Mouse (Mus musculus) megakaryocyte progenitor cell, adult 5-6 weeks (primary cell): ENCODE measurements at regions not wholly inside any gene's neighbourhood (a gene's known extent, or its start where the extent isn't known, plus 50 kb on each side); places are given as distances from the start of the nearest gene placed in this dataset.

Experiments
- ATAC-seq: replicated peaks from 2 replicates; pipeline ENCODE4 v1.8.0; 2016; ENCODE audit warnings: mild to moderate bottlenecking, moderate TSS enrichment, inconsistent platforms; ENCODE audit not compliant: poor library complexity

- no peak for ATAC-seq
Measured at GRCm38 (mm10) chr3:54103098-54103497, 52.7 kb upstream of the Trpc4 start.

GRCm38 (mm10) chr3:54083634-54084033, 72.2 kb upstream of the Trpc4 start:
- ATAC-seq = no peak

GRCm38 (mm10) chr3:54076461-54076860, 79.4 kb upstream of the Trpc4 start:
- no peak for ATAC-seq

GRCm38 (mm10) chr3:54060653-54061052, 95.2 kb upstream of the Trpc4 start:
- ATAC-seq = no peak

GRCm38 (mm10) chr3:54054376-54054775, 101.5 kb upstream of the Trpc4 start:
- ATAC-seq = no peak

- ATAC-seq = no peak
Measured at GRCm38 (mm10) chr3:54049370-54049769, 106.5 kb upstream of the Trpc4 start.

- no peak for ATAC-seq
Measured at GRCm38 (mm10) chr3:54048091-54048670, 107.7 kb upstream of the Trpc4 start.

GRCm38 (mm10) chr3:54027365-54027764, 128.5 kb upstream of the Trpc4 start:
- ATAC-seq = no peak

- ATAC-seq = no peak
Measured at GRCm38 (mm10) chr3:54020196-54020595, 135.6 kb upstream of the Trpc4 start.

- no peak for ATAC-seq
Measured at GRCm38 (mm10) chr3:54017943-54018649, 137.7 kb upstream of the Trpc4 start.

GRCm38 (mm10) chr3:54016877-54017276, 139.0 kb upstream of the Trpc4 start:
- ATAC-seq = no peak

- ATAC-seq = no peak
Measured at GRCm38 (mm10) chr3:54011016-54011415, 144.8 kb upstream of the Trpc4 start.

- no peak for ATAC-seq
Measured at GRCm38 (mm10) chr3:53992993-53993392, 129.4 kb upstream of the Ufm1 start.

- ATAC-seq = peak; percentile 61
Measured at GRCm38 (mm10) chr3:53988796-53989195, 125.2 kb upstream of the Ufm1 start.

GRCm38 (mm10) chr3:53988256-53988655, 124.6 kb upstream of the Ufm1 start:
- ATAC-seq = no peak

- ATAC-seq = no peak
Measured at GRCm38 (mm10) chr3:53987316-53987715, 123.7 kb upstream of the Ufm1 start.

- ATAC-seq = no peak
Measured at GRCm38 (mm10) chr3:53984743-53985550, 121.3 kb upstream of the Ufm1 start.

GRCm38 (mm10) chr3:53982311-53982710, 118.7 kb upstream of the Ufm1 start:
- ATAC-seq = no peak

- peak; percentile 86 for ATAC-seq
Measured at GRCm38 (mm10) chr3:53981585-53981984, 118.0 kb upstream of the Ufm1 start.

- ATAC-seq = no peak
Measured at GRCm38 (mm10) chr3:53977379-53978080, 113.9 kb upstream of the Ufm1 start.

GRCm38 (mm10) chr3:53974905-53975551, 111.4 kb upstream of the Ufm1 start:
- no peak for ATAC-seq
